Mouse (Mus musculus): ENCODE measurements at regions not wholly inside any gene's neighbourhood (a gene's known extent, or its start where the extent isn't known, plus 50 kb on each side); places are given as distances from the start of the nearest gene placed in this dataset.
A peak's percentile ranks its signal among the peaks of the same experiment; 100 is the strongest.

DNA sequence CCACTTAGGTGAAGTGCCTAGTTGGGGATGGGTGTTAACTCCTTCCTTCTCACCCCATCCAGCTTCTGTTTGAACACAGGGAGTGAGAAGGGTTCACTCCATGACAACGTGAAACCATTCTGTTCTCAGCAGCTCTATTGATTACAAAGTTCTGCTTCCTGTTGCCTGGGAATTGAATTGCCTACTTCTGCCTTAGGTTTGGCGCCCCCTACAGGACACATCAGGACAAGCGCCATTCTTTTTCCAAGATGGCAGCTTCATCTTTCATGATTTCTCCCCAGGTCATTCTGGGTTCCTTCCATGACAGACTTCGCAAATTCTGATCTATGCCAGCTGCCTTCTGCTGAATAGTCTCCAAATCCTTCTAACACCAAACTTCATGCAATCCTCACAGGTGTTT, 371.5 kb downstream of the Lrig3 start:
- ATAC-seq (ENCODE audit: low read depth), result no peak
- Histone ChIP-seq H3K4me3 (ENCODE audit: low read depth, low read length) (no peak overlapping the region), H3K27me3 (ENCODE audit: control insufficient read depth, insufficient read depth, low read depth, low read length) (no peaks in the 10 kb centered on the region), H3K9ac (ENCODE audit: low read depth, low read length) (no peak overlapping the region), H3K4me1 (ENCODE audit: control insufficient read depth, low read depth, low read length) (no peaks in the 10 kb centered on the region), H3K9me3 (replicated peaks; ENCODE audit: control insufficient read depth, low read length) (no peaks in the 10 kb centered on the region), H3K36me3 (ENCODE audit: control insufficient read depth, insufficient read depth) (no peaks in the 10 kb centered on the region), H3K4me2 (ENCODE audit: low read depth, low read length) (no peak overlapping the region), H3K27ac (ENCODE audit: low read length) (no peak overlapping the region)
- WGBS (ENCODE audit: insufficient replicate concordance), result 40% methylated on average over 4 of the region's 4 CpGs

- ATAC-seq (ENCODE audit: low read depth), result no peak
- Histone ChIP-seq H3K4me2 (ENCODE audit: low read depth, low read length) (no peak overlapping the region), H3K9ac (ENCODE audit: low read depth, low read length) (no peak overlapping the region), H3K4me1 (ENCODE audit: control insufficient read depth, low read depth, low read length) (no peaks in the 10 kb centered on the region), H3K9me3 (replicated peaks; ENCODE audit: control insufficient read depth, low read length) (no peaks in the 10 kb centered on the region), H3K27me3 (ENCODE audit: control insufficient read depth, insufficient read depth, low read depth, low read length) (no peaks in the 10 kb centered on the region), H3K36me3 (ENCODE audit: control insufficient read depth, insufficient read depth) (no peaks in the 10 kb centered on the region), H3K4me3 (ENCODE audit: low read depth, low read length) (no peak overlapping the region), H3K27ac (ENCODE audit: low read length) (no peak overlapping the region)
- 71% methylated on average over 5 of the region's 5 CpGs for WGBS (ENCODE audit: insufficient replicate concordance)
Measured at GRCm38 (mm10) chr10:126333786-126334185, 367.8 kb downstream of the Lrig3 start.

DNA sequence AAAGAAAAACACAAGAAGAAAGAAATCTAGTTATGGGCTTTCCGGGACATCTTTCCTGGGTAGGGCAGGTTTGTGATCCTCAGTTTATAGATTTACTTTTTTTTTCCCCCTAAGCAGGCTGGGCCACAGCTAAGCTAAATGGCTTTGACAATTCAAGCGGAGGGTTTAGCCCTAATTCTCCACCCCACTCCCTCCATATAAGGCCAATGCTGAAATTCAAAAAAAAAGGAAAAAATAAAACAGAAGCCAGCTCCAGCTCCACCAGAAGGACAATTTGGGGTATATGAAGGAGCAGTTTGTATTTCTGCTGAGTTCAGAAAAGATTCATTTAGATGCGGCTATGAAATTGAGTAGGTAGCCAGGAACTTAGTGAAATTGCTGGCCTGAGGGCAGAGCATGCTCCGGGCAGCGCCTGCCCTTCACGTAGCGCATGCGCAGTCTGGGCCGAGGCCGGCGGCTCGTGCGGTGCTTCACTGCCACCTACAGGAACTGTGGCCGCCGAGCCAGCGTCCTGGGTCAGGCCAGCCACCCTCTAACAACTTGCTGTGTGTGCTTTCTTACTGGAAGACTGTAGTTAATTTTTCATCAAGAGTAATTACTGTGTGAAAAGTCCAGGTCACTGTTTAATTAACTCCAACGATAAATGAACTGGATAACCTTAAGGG, 364.5 kb downstream of the Lrig3 start:
- H3K27me3 ChIP-seq (ENCODE audit: control insufficient read depth, insufficient read depth, low read depth, low read length), result no peaks in the 10 kb centered on the region
- peak; percentile 79 for ATAC-seq (ENCODE audit: low read depth)
- no peak overlapping the region for H3K4me2 ChIP-seq (ENCODE audit: low read depth, low read length)
- no peaks in the 10 kb centered on the region for H3K36me3 ChIP-seq (ENCODE audit: control insufficient read depth, insufficient read depth)
- H3K9me3 ChIP-seq (replicated peaks; ENCODE audit: control insufficient read depth, low read length), result no peaks in the 10 kb centered on the region
- no peak overlapping the region for H3K4me3 ChIP-seq (ENCODE audit: low read depth, low read length)
- H3K27ac ChIP-seq (ENCODE audit: low read length), result no peak overlapping the region
- no peak overlapping the region for H3K9ac ChIP-seq (ENCODE audit: low read depth, low read length)
- 8% methylated on average over 17 of the region's 17 CpGs for WGBS (ENCODE audit: insufficient replicate concordance)
- H3K4me1 ChIP-seq (ENCODE audit: control insufficient read depth, low read depth, low read length), result no peaks in the 10 kb centered on the region

DNA sequence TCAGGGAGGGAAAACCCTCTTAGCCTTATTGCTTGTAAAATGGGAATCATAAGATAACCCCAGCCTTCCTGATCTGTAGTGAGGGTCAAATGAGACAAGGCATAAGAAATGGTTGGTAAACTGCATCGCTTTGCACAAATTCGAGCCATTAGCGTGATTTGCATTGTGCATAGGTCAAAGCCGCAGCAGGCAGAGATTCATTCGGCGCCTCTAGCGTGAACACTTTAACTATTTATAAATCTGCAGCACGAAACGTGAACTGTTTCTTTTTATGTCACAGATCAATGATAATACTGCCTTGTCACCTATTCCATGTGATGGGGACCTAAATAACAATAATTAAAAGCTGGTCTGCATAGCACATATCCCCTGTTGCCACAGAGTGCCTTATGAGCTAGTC, 354.9 kb downstream of the Lrig3 start:
- Histone ChIP-seq H3K27me3 (ENCODE audit: control insufficient read depth, insufficient read depth, low read depth, low read length) (no peaks in the 10 kb centered on the region), H3K4me2 (ENCODE audit: low read depth, low read length) (no peak overlapping the region), H3K9me3 (replicated peaks; ENCODE audit: control insufficient read depth, low read length) (no peaks in the 10 kb centered on the region), H3K36me3 (ENCODE audit: control insufficient read depth, insufficient read depth) (no peaks in the 10 kb centered on the region), H3K9ac (ENCODE audit: low read depth, low read length) (no peak overlapping the region), H3K4me1 (ENCODE audit: control insufficient read depth, low read depth, low read length) (no peaks in the 10 kb centered on the region), H3K4me3 (ENCODE audit: low read depth, low read length) (no peak overlapping the region), H3K27ac (ENCODE audit: low read length) (no peak overlapping the region)
- no peak for ATAC-seq (ENCODE audit: low read depth)
- 67% methylated on average over 9 of the region's 9 CpGs for WGBS (ENCODE audit: insufficient replicate concordance)

DNA sequence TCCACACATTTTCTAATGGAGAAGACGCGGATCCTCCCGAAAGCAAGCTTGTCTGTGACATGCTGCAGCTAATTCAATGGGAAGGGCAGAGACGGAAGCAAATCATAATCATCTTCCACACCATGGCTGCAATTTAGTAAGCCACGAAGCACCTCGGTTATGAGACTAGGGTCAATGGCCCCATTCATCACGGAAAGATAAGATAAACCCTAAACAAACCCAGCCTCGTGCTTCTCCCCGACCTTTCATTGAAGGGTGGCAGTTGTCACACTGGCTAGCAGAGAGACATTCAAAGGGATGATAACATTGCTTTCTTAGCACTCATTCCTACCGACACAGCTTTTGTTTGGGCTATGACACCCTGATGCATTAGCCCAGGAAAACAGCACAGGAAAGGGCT, 353.8 kb downstream of the Lrig3 start:
- H3K27me3 ChIP-seq (ENCODE audit: control insufficient read depth, insufficient read depth, low read depth, low read length), result no peaks in the 10 kb centered on the region
- H3K4me3 ChIP-seq (ENCODE audit: low read depth, low read length), result no peak overlapping the region
- no peaks in the 10 kb centered on the region for H3K4me1 ChIP-seq (ENCODE audit: control insufficient read depth, low read depth, low read length)
- no peak overlapping the region for H3K9ac ChIP-seq (ENCODE audit: low read depth, low read length)
- no peak overlapping the region for H3K27ac ChIP-seq (ENCODE audit: low read length)
- no peaks in the 10 kb centered on the region for H3K9me3 ChIP-seq (replicated peaks; ENCODE audit: control insufficient read depth, low read length)
- ATAC-seq (ENCODE audit: low read depth), result no peak
- 59% methylated on average over 10 of the region's 10 CpGs for WGBS (ENCODE audit: insufficient replicate concordance)
- H3K36me3 ChIP-seq (ENCODE audit: control insufficient read depth, insufficient read depth), result no peaks in the 10 kb centered on the region
- H3K4me2 ChIP-seq (ENCODE audit: low read depth, low read length), result no peak overlapping the region

DNA sequence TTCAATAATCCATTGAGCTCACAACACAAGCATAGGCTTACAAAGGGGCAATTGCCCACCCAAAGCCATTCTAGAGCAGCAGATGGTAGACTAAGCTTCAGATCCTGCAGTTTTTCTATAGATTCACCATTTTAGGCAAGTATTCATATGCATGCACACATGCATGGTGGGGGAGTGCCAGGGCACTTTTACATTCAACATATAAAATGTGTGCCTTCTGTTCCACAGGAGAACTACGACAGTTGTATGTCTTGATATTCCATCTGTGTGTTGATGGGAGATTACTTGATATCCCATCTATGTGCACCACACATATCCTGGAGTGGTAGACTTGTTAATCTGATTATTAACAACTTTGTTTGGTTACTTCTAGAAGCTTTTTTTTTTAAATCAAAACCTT, 334.0 kb downstream of the Lrig3 start:
- no peak for ATAC-seq (ENCODE audit: low read depth)
- no peaks in the 10 kb centered on the region for H3K9me3 ChIP-seq (replicated peaks; ENCODE audit: control insufficient read depth, low read length)
- no peaks in the 10 kb centered on the region for H3K27me3 ChIP-seq (ENCODE audit: control insufficient read depth, insufficient read depth, low read depth, low read length)
- H3K4me3 ChIP-seq (ENCODE audit: low read depth, low read length), result no peak overlapping the region
- no peak overlapping the region for H3K4me2 ChIP-seq (ENCODE audit: low read depth, low read length)
- WGBS (ENCODE audit: insufficient replicate concordance), result 71% methylated on average over 1 of the region's 1 CpGs
- no peak overlapping the region for H3K9ac ChIP-seq (ENCODE audit: low read depth, low read length)
- H3K36me3 ChIP-seq (ENCODE audit: control insufficient read depth, insufficient read depth), result no peaks in the 10 kb centered on the region
- H3K4me1 ChIP-seq (ENCODE audit: control insufficient read depth, low read depth, low read length), result no peaks in the 10 kb centered on the region
- H3K27ac ChIP-seq (ENCODE audit: low read length), result no peak overlapping the region

DNA sequence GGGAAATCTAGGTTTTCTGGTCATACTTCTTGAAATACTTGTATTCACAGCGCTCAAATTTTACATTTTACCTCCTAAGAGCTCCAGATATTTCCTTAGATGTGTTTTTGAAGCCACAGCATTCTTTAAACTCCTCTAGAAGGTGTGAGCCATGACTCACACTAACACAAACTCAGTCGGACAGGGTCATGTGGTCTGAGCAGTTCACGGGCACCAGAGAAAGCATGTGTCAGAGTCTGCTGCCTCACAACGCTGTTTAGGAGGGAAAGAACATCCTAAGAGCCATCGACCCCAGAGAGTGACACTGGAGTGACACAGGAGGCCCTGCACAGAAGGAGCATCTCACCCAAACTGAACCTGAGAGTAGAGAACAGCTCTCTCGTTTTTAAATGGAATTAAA, 332.2 kb downstream of the Lrig3 start:
- no peak overlapping the region for H3K4me3 ChIP-seq (ENCODE audit: low read depth, low read length)
- no peaks in the 10 kb centered on the region for H3K36me3 ChIP-seq (ENCODE audit: control insufficient read depth, insufficient read depth)
- H3K27me3 ChIP-seq (ENCODE audit: control insufficient read depth, insufficient read depth, low read depth, low read length), result no peaks in the 10 kb centered on the region
- no peak overlapping the region for H3K4me2 ChIP-seq (ENCODE audit: low read depth, low read length)
- ATAC-seq (ENCODE audit: low read depth), result no peak
- H3K9me3 ChIP-seq (replicated peaks; ENCODE audit: control insufficient read depth, low read length), result no peaks in the 10 kb centered on the region
- 50% methylated on average over 6 of the region's 6 CpGs for WGBS (ENCODE audit: insufficient replicate concordance)
- H3K27ac ChIP-seq (ENCODE audit: low read length), result no peak overlapping the region
- no peaks in the 10 kb centered on the region for H3K4me1 ChIP-seq (ENCODE audit: control insufficient read depth, low read depth, low read length)
- H3K9ac ChIP-seq (ENCODE audit: low read depth, low read length), result no peak overlapping the region

GRCm38 (mm10) chr10:126295853-126296252, 329.9 kb downstream of the Lrig3 start:
- 66% methylated on average over 7 of the region's 7 CpGs for WGBS (ENCODE audit: insufficient replicate concordance)

GRCm38 (mm10) chr10:126291765-126292164, 325.8 kb downstream of the Lrig3 start:
- no peak overlapping the region for H3K9ac ChIP-seq (ENCODE audit: low read depth, low read length)
- no peak for ATAC-seq (ENCODE audit: low read depth)
- no peak overlapping the region for H3K4me3 ChIP-seq (ENCODE audit: low read depth, low read length)
- H3K27me3 ChIP-seq (ENCODE audit: control insufficient read depth, insufficient read depth, low read depth, low read length), result no peaks in the 10 kb centered on the region
- no peaks in the 10 kb centered on the region for H3K36me3 ChIP-seq (ENCODE audit: control insufficient read depth, insufficient read depth)
- H3K9me3 ChIP-seq (replicated peaks; ENCODE audit: control insufficient read depth, low read length), result no peaks in the 10 kb centered on the region
- no peak overlapping the region for H3K27ac ChIP-seq (ENCODE audit: low read length)
- H3K4me1 ChIP-seq (ENCODE audit: control insufficient read depth, low read depth, low read length), result no peaks in the 10 kb centered on the region
- H3K4me2 ChIP-seq (ENCODE audit: low read depth, low read length), result no peak overlapping the region

More at GRCm38 (mm10) chr10:126295853-126296252, 329.9 kb downstream of the Lrig3 start:
- no peaks in the 10 kb centered on the region for H3K27me3 ChIP-seq (ENCODE audit: control insufficient read depth, insufficient read depth, low read depth, low read length)
- no peak overlapping the region for H3K27ac ChIP-seq (ENCODE audit: low read length)
- H3K36me3 ChIP-seq (ENCODE audit: control insufficient read depth, insufficient read depth), result no peaks in the 10 kb centered on the region
- no peak for ATAC-seq (ENCODE audit: low read depth)
- H3K9ac ChIP-seq (ENCODE audit: low read depth, low read length), result no peak overlapping the region
- H3K4me1 ChIP-seq (ENCODE audit: control insufficient read depth, low read depth, low read length), result no peaks in the 10 kb centered on the region
- H3K4me2 ChIP-seq (ENCODE audit: low read depth, low read length), result no peak overlapping the region
- H3K9me3 ChIP-seq (replicated peaks; ENCODE audit: control insufficient read depth, low read length), result no peaks in the 10 kb centered on the region
- no peak overlapping the region for H3K4me3 ChIP-seq (ENCODE audit: low read depth, low read length)

All from liver, embryonic 16.5 days (tissue).